In the genomic region with DNA sequence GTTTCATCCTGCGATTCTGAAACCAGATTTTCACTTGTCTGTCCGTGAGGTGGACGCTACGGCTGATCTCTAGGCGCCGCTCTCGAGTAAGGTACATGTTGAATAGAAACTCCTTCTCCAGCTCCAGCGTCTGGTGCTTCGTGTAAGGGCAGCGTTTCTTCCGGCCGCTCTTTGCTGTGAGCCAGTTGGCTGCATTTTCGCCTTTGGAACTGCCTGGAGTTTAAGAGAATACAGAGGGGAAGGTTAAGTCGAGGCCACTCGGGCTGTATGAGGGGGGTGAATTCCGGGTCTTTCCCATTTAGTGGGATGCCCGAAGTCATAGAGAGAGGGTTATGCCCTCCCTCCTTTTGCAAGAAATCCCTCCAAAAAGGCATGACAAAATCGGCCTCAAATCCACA, we compare ENCODE assay signal across 14 mouse cellular contexts. TPM values are rescaled to one million over a fixed set of nuclear protein-coding genes. Genes with fewer than 3 reads are reported as not detected.
A peak's percentile ranks its signal among the peaks of the same experiment; 100 is the strongest.
DNase-seq lines count a peak whose midpoint lies in the region; ATAC-seq and TF ChIP-seq lines count a peak whose summit lies in the region.
"Had no signal": no experiment of that assay in that cellular context is flagged by ENCODE, and none has a peak within 500 bp of the region (broad histone marks: within the 10 kb centered on the region; RNA-seq: fewer than 3 reads in every experiment).

No protein-coding gene starts in this region.

- H3K9ac ChIP-seq in kidney, embryonic 16.5 days (replicated peaks; ENCODE audit: low read length): peak overlapping the region; percentile 99
- peak overlapping the region; percentile 65 for H3K9ac ChIP-seq in neural tube, embryonic 15.5 days (replicated peaks)

- H3K9me3 ChIP-seq in kidney, embryonic 16.5 days (ENCODE audit: low read length): no peaks in the 10 kb centered on the region
- no peaks in the 10 kb centered on the region for H3K9me3 ChIP-seq in neural tube, embryonic 15.5 days (replicated peaks)
- H3K9me3 ChIP-seq: forebrain, embryonic 10.5 days had no signal

- under 1% methylated on average over 18 of the region's 18 CpGs for WGBS in kidney, embryonic 16.5 days
- 4% methylated on average over 18 of the region's 18 CpGs for WGBS in neural tube, embryonic 15.5 days

- intact Hi-C loops in gastrocnemius, adult 2 months (cut with DNase I): no loop called here

- ATAC-seq in kidney, embryonic 16.5 days (ENCODE audit: low FRiP score, low TSS enrichment): no peak
- ATAC-seq in neural tube, embryonic 15.5 days (ENCODE audit: low FRiP score): no peak
- ATAC-seq: activated CD4-positive, CD25-positive, alpha-beta regulatory T cell, adult 4 months had no signal

- peak overlapping the region; percentile 84 for H3K4me2 ChIP-seq in kidney, embryonic 16.5 days (replicated peaks; ENCODE audit: low read depth, low read length)
- H3K4me2 ChIP-seq in neural tube, embryonic 15.5 days: peak overlapping the region; percentile 57

- H3K4me1 ChIP-seq in kidney, embryonic 16.5 days (ENCODE audit: insufficient read depth, low read length): peaks cover 30% of the 10 kb centered on the region
- peaks cover 33% of the 10 kb centered on the region for H3K4me1 ChIP-seq in neural tube, embryonic 15.5 days

- peak overlapping the region; percentile 93 for H3K27ac ChIP-seq in gastrocnemius, adult 2 months
- peak overlapping the region; percentile 86 for H3K27ac ChIP-seq in kidney, embryonic 16.5 days (ENCODE audit: low read length)
- peak overlapping the region; percentile 82 for H3K27ac ChIP-seq in neural tube, embryonic 15.5 days (replicated peaks)
- H3K27ac ChIP-seq: forebrain, embryonic 10.5 days had no signal

- peaks cover 7% of the 10 kb centered on the region; the same call in 1 of the 2 replicates for H3K36me3 ChIP-seq in kidney, embryonic 16.5 days (ENCODE audit: insufficient read depth, low read length)
- no peaks in the 10 kb centered on the region for H3K36me3 ChIP-seq in neural tube, embryonic 15.5 days
- H3K36me3 ChIP-seq: forebrain, embryonic 10.5 days had no signal

- peak overlapping the region; percentile 76 for H3K4me3 ChIP-seq in gastrocnemius, adult 2 months
- peak overlapping the region; percentile 83 for H3K4me3 ChIP-seq in kidney, embryonic 16.5 days (ENCODE audit: low read length)
- H3K4me3 ChIP-seq in neural tube, embryonic 15.5 days (replicated peaks): peak overlapping the region; percentile 57
- H3K4me3 ChIP-seq: forebrain, embryonic 10.5 days had no signal

- peak; percentile 31 for TF ChIP-seq CTCF in gastrocnemius, adult 2 months (IDR thresholded peaks at IDR 0.05)

- DNase-seq in gastrocnemius, adult 2 months: peak; percentile 78
- DNase-seq in gastrocnemius, adult 18-20 months (ENCODE audit: low spot score): no peak
- DNase-seq in testis, postnatal 10 days (ENCODE audit: low spot score): peak; percentile 43
- no peak for DNase-seq in testis, postnatal 14 days (ENCODE audit: low spot score)
- no peak for DNase-seq in adrenal gland, adult 8-10 months
- no peak for DNase-seq in cerebellum, adult 8-10 months

- H3K27me3 ChIP-seq in kidney, embryonic 16.5 days (ENCODE audit: insufficient read depth, low read length): no peaks in the 10 kb centered on the region
- peaks cover 13% of the 10 kb centered on the region for H3K27me3 ChIP-seq in neural tube, embryonic 15.5 days (replicated peaks)

RNA-seq across cellular contexts. Expression of a gene that starts 1.7 kb away (rescaled TPM):
- total RNA-seq in gastrocnemius, adult 2 months (2021): 1 to 10 TPM; 7.5 to 8.8 TPM
- total RNA-seq in gastrocnemius, adult 18-20 months (2021): 1 to 10 TPM; 7.2 to 7.4 TPM
- polyA plus RNA-seq in kidney, embryonic 16.5 days (2015; fragmentation: Nextera tagmentation; extraction: Ambion mirVana): 56.6 and 56.8 TPM in 2 replicates
- polyA plus RNA-seq in neural tube, embryonic 15.5 days (2015; fragmentation: Nextera tagmentation; extraction: Ambion mirVana): 64.3 and 77.5 TPM in 2 replicates
- total RNA-seq in adrenal gland, adult 8-10 months (2022): under 1 TPM in 3 of 4 experiments, not detected in 1; 0.27 to 0.56 (median 0.55) TPM
- total RNA-seq: heart, postnatal 10 days; layer of hippocampus, postnatal 25 days had no signal
- polyA plus RNA-seq: forebrain, embryonic 10.5 days had no signal

RNA-seq across cellular contexts. Expression of a gene that starts 8.1 kb away (rescaled TPM):
- total RNA-seq in gastrocnemius, adult 2 months (2021): 10 to 100 TPM; 17.4 to 17.7 TPM
- 10 to 100 TPM; 13.7 to 15.0 TPM for total RNA-seq in gastrocnemius, adult 18-20 months (2021)
- polyA plus RNA-seq in kidney, embryonic 16.5 days (2015; fragmentation: Nextera tagmentation; extraction: Ambion mirVana): 147 and 154 TPM in 2 replicates
- polyA plus RNA-seq in neural tube, embryonic 15.5 days (2015; fragmentation: Nextera tagmentation; extraction: Ambion mirVana): 48.9 and 69.7 TPM in 2 replicates
- under 1 TPM in 2 of 4 experiments, not detected in 2; 0.15 to 0.16 TPM for total RNA-seq in adrenal gland, adult 8-10 months (2022)
- total RNA-seq: heart, postnatal 10 days; layer of hippocampus, postnatal 25 days had no signal
- polyA plus RNA-seq: activated CD4-positive, CD25-positive, alpha-beta regulatory T cell, adult 4 months; forebrain, embryonic 10.5 days; lung, embryonic 16.5 days; stomach, embryonic 14.5 days had no signal

RNA-seq across cellular contexts. Expression of a gene that starts 10.9 kb away (rescaled TPM):
- total RNA-seq in gastrocnemius, adult 2 months (2021): 1 to 10 TPM; 4.7 to 5.0 TPM
- 1 to 10 TPM; 4.7 to 5.0 TPM for total RNA-seq in gastrocnemius, adult 18-20 months (2021)
- polyA plus RNA-seq in kidney, embryonic 16.5 days (2015; fragmentation: Nextera tagmentation; extraction: Ambion mirVana): 25.7 and 27.5 TPM in 2 replicates
- 86.8 and 109 TPM in 2 replicates for polyA plus RNA-seq in neural tube, embryonic 15.5 days (2015; fragmentation: Nextera tagmentation; extraction: Ambion mirVana)
- 10 to 100 TPM; 12.9 to 27.9 (median 19.1) TPM for total RNA-seq in adrenal gland, adult 8-10 months (2022)
- total RNA-seq: layer of hippocampus, postnatal 25 days had no signal
- polyA plus RNA-seq: activated CD4-positive, CD25-positive, alpha-beta regulatory T cell, adult 4 months; forebrain, embryonic 10.5 days had no signal

RNA-seq across cellular contexts. Expression of a gene that starts 13.0 kb away (rescaled TPM):
- total RNA-seq in gastrocnemius, adult 2 months (2021): 1 to 10 TPM; 1.0 to 4.3 TPM
- total RNA-seq in gastrocnemius, adult 18-20 months (2021): 1 to 10 TPM; 2.1 to 2.9 TPM
- polyA plus RNA-seq in kidney, embryonic 16.5 days (2015; fragmentation: Nextera tagmentation; extraction: Ambion mirVana): 27.9 and 31.8 TPM in 2 replicates
- 4.3 and 9.6 TPM in 2 replicates for polyA plus RNA-seq in neural tube, embryonic 15.5 days (2015; fragmentation: Nextera tagmentation; extraction: Ambion mirVana)
- total RNA-seq in adrenal gland, adult 8-10 months (2022): not detected
- total RNA-seq: heart, postnatal 10 days; layer of hippocampus, postnatal 25 days had no signal
- polyA plus RNA-seq: activated CD4-positive, CD25-positive, alpha-beta regulatory T cell, adult 4 months; forebrain, embryonic 10.5 days; lung, embryonic 16.5 days; stomach, embryonic 14.5 days had no signal

RNA-seq across cellular contexts. Expression of a gene that starts 19.4 kb away (rescaled TPM):
- under 1 TPM in 1 of 2 experiments, not detected in 1; 0.82 TPM for total RNA-seq in gastrocnemius, adult 2 months (2021)
- under 1 TPM in 1 of 2 experiments, not detected in 1; 0.39 TPM for total RNA-seq in gastrocnemius, adult 18-20 months (2021)
- polyA plus RNA-seq in kidney, embryonic 16.5 days (2015; fragmentation: Nextera tagmentation; extraction: Ambion mirVana): not detected in 2 replicates
- not detected in 2 replicates for polyA plus RNA-seq in neural tube, embryonic 15.5 days (2015; fragmentation: Nextera tagmentation; extraction: Ambion mirVana)
- total RNA-seq in adrenal gland, adult 8-10 months (2022): 1 to 10 TPM in 2 of 4 experiments, under 1 TPM in 2; 0.49 to 2.8 (median 1.4) TPM
- total RNA-seq: heart, postnatal 10 days; layer of hippocampus, postnatal 25 days had no signal
- polyA plus RNA-seq: activated CD4-positive, CD25-positive, alpha-beta regulatory T cell, adult 4 months; forebrain, embryonic 10.5 days; lung, embryonic 16.5 days; stomach, embryonic 14.5 days had no signal

Comparison
In these comparisons a context has a peak if more than half of its experiments do, and no peak if none do; other contexts are left out.
1. DNase-seq: peak in gastrocnemius, adult 2 months (single experiment) and testis, postnatal 10 days (single experiment); none in gastrocnemius, adult 18-20 months (single experiment), testis, postnatal 14 days (single experiment), adrenal gland, adult 8-10 months (single experiment) and cerebellum, adult 8-10 months (single experiment).
2. RNA of a gene that starts 1.7 kb away (total RNA-seq): 7.5 to 8.8 TPM in gastrocnemius, adult 2 months and 7.2 to 7.4 TPM in gastrocnemius, adult 18-20 months; 0.27 to 0.56 TPM in adrenal gland, adult 8-10 months; every median in the first group is over 4 times any median in the second.
3. RNA of a gene that starts 8.1 kb away (total RNA-seq): 17.4 to 17.7 TPM in gastrocnemius, adult 2 months and 13.7 to 15.0 TPM in gastrocnemius, adult 18-20 months; 0.15 to 0.16 TPM in adrenal gland, adult 8-10 months; every median in the first group is over 10 times any median in the second.
4. Peak in every context shown above with its lines, with median percentiles within 50 percentile points of each other: H3K27ac ChIP-seq and H3K4me3 ChIP-seq.